Mouse (Mus musculus): ENCODE results near the gene Pgap1.

The Pgap1 gene

DNA sequence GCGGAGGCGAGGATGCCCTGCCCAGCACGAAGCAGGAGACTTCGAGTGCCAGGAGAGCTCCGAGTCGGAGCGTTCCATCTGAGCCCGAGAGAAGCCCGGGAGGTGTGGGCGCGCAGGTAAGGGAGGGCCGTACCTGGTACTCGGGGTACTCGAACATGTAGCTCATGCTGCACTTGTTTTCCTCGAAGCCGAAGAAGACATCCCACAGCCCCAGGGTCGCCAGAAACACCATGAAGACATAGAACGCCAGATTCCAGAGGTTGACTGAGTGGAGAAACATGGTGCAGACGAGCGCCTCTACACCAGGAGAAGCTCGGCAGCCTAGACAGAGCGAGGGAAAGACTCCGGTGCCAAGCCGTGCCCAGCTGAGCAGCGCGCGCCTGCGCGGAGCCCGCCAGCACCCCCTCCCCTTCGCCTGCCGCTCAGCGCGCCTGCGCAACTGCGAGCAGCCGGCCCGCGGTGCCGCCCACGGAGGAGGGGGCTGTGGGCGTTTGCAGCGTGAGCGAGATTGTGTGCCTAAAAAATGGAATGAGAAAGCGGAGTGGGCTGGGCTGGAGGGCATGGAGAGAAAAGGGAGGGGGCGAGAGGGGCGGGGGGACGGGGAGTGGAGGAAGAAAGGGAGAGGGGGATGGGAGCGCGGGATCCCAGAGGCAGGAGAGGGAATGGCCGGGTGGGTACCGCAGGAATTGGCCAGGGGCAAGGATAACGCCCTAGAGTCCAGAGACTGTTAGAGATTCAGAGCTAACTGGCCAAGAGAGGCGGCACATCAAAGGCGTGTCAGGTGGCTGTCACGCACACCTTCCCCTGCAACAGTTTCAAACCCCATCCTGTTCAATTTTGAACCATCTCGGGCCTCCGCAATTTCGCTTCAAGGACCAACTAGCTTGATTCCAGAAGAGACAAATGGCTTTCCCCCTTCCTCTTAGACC, at the start of gene Pgap1:
Gene Pgap1 (minus strand): TSS at position 384 of the 929 bp plus-strand sequence.
- ChIA-PET POLR2A (interaction anchor here (0.5 to 2.7 kb wide), 29 partner anchors 8 to 604 kb away, joined by 3 to 19 read pairs (median 4); partner anchors contain the start of gene Ccdc150 (in 1 of the 4)), CTCF (interaction anchor here in 1 of 4 experiments (0.7 kb wide), 1 partner anchor 385 kb away, joined by 3 read pairs; no protein-coding TSS in a partner anchor)

DNA sequence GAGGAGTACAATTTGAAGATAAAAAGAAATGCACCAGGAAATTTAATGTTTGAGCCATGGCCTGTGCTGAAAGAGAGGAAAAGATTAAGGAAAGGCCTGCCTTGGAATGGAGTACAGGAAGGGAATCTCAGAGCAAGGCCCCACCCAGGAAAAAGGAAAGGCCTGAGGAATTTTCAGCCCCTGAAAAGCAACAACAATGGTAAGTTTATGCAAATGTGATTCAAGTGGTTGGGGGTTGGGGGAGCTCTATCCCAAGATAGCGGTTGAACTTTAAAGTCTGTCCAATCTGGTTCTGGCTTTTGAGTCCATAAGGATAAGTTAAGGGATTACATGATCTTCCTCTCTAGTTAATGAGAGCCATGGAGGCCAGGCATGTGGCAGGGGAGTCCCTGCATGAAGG, 49.5 kb upstream of the Pgap1 start:
- ChIA-PET CTCF (interaction anchor here in 1 of 4 experiments (0.6 kb wide), 1 partner anchor 113 kb away, joined by 4 read pairs; no protein-coding TSS in a partner anchor), POLR2A (interaction anchor here in 1 of 4 experiments (0.6 to 1.7 kb wide), 3 partner anchors 22 to 48 kb away, joined by 3 to 11 read pairs (median 3); no protein-coding TSS in a partner anchor)

DNA sequence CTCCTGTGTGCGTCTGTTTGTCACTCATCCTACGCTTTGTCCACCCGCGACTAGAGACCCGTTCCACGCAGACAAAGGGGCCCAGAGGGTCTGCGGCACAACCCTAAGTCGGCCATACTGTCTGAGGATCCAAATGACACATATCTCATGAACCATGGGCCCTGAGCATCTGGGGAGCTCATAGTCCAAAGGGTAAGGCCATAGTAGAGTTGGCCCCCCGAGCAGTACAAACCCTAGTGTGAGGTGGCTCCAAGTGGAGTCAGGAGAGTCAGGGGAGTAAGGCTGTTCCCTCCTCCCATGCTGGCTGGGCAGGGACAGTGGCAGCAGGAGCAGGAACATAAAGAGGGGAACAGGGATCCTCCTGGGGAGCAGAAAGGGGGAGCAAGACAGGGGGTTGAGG, 44.2 kb upstream of the Pgap1 start:
- ChIA-PET POLR2A (no interaction called here), CTCF (no interaction called here)

DNA sequence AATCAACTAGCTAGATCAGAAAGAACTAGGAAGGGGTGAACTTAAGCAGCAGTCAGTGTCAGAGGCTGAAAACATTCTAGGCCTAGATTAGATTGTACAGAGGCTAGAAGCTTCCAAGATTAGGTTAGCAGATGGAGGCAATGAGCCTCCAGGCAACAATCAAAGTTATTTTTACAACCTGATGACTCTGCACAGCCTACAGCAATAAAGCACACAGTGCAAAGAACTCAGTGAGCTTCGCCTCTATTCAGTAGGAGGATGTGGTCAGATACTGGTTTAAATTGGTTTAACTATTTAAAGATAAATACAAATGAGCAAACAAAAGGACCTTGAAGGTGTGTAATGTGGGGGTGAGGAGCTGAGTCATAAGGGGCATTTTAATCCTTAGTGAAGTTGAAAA, 42.8 kb upstream of the Pgap1 start:
- POLR2A ChIA-PET: interaction anchor here in 2 of 4 experiments (1.5 to 2.2 kb wide), 2 partner anchors 15 kb away, joined by 4 to 11 read pairs; no protein-coding TSS in a partner anchor
- CTCF ChIA-PET: no interaction called here

DNA sequence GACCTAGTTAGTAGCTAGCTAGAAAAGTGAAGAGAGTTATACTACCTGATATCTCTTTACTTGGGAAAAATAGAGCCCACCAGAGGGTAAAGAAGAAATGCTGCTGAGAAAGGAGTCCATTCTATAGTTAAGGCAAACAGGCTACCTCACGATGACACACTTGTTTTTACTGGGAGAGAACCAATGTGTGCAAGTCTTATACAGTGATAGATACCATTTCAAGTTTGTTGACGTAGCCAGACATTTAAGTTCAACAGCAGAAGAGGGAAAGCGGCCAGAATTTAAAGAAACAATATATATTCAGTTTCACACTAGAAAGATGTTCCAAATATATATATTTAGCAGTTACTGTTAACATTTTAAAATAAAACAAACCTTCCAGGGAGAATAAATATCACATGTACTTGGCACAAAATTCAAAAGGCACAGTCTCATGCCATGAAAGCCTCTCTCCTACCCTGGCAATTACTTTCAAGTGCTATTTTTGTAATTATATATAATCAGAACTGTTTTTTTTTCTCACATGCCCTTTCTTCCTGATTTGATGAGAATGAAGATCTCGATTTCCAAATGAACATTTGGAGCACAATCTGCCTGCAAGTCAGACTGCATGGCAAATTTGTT, 40.2 kb upstream of the Pgap1 start:
- POLR2A ChIA-PET: no interaction called here
- CTCF ChIA-PET: no interaction called here

DNA sequence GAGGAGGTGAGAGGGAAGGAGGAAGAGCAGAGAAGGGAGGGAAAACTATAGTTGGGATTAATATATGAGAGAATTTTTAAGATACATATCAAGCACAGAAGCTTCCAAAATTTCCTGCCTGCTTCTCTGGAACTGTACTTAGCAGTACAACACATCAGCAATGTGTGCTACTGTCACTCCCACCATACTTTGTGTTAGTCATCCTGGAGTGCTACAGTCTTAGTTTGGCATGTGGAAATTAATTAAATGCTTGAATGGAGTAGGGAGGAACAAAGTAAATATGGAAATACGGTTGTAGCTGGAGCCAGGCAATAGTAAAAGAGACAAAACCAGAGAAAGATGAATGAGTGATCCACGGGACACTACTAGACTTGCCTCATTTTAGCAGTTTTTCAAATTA, 38.7 kb upstream of the Pgap1 start:
- ChIA-PET CTCF (no interaction called here), POLR2A (no interaction called here)

DNA sequence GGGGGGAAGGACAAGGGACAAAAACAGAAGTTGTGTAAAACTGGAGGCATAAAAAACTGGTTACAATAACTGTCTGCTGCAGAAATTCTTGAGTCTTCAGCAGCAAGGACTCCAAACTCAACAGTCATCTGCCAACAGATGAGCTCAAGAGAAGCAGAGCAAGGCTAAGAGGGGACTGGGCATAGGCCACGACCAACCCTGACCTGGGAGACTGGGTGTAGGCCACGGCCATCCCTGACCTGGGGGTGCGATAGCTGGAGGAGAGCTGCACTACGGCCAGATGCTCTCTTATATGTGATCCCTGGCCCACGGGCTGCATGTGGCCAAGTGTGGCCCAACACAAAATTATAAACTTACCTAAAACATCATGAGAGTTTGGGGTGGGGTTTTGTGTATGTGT, 29.6 kb upstream of the Pgap1 start:
- ChIA-PET CTCF (no interaction called here), POLR2A (interaction anchor here in 2 of 4 experiments (0.6 to 2.8 kb wide), 5 partner anchors 13 to 1120 kb away, joined by 3 to 11 read pairs (median 4); partner anchors contain the start of genes Hspd1 (in 1 of the 2), Hspe1 (in 1 of the 2) and Pgap1 (in 1 of the 2))

DNA sequence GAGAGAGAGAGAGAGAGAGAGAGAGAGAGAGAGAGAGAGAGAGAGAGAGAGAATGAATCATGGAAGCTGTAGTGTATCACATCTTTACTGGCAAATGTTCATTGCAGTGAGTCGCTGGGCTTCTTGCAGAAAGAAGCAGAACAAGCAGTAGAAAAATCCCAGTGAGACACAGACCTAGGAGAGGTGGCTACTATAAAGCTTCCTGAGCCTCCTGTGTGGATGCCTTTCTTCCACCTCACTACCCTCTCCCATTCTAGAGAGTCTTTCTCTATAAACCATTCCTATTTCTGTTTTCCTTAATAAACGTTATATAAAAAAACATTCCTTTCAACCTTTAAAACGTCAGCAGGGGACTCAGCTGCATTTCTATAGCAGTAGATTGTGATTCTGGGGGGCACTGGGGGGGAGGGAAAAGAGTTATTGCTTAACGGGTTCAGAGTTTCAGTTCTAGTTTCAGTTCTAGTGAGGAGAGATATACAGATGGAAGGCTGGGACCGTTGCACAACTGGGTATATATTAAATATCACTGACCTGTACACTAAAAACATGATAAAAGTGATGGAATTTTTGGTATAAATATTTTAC, 28.6 kb upstream of the Pgap1 start:
- POLR2A ChIA-PET: interaction anchor here (0.7 to 2.9 kb wide), 24 partner anchors 10 to 245 kb away, joined by 3 to 19 read pairs (median 5); partner anchors contain the start of gene Pgap1 (in 2 of the 4)
- CTCF ChIA-PET: no interaction called here

DNA sequence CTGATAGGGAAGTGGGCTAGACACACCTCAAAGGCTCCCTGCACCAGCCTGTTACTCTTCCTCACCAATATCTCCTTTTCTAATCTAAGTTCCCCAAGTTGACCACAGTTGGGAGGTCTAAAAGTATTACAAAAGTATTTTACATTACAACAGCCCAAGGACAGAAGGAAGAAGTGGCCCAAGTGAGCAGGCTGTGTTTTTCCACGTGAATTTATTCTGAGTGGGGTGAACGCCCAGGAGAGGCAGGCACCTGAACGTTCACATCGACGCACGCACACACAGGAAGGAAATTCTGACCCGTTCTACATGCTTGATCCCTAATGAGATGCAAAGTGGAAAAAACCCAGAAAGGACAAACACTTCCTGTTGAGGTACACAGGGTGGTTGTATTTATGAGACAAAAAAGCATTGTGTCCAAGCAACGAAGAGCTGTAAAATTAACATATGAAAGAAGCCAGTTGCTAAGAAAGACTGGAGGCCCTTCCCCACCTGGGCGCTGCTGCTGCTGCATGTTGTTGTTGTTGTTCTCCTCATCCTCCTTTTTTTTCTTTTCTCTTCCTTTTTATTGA, 27.9 kb upstream of the Pgap1 start:
- ChIA-PET CTCF (interaction anchor here in 2 of 4 experiments (0.6 to 0.7 kb wide), 2 partner anchors 89 to 362 kb away, joined by 3 to 5 read pairs; no protein-coding TSS in a partner anchor), POLR2A (interaction anchor here in 3 of 4 experiments (0.7 to 2.9 kb wide), 22 partner anchors 9 to 101 kb away, joined by 3 to 19 read pairs (median 5); partner anchors contain the start of gene Pgap1 (in 2 of the 3))

DNA sequence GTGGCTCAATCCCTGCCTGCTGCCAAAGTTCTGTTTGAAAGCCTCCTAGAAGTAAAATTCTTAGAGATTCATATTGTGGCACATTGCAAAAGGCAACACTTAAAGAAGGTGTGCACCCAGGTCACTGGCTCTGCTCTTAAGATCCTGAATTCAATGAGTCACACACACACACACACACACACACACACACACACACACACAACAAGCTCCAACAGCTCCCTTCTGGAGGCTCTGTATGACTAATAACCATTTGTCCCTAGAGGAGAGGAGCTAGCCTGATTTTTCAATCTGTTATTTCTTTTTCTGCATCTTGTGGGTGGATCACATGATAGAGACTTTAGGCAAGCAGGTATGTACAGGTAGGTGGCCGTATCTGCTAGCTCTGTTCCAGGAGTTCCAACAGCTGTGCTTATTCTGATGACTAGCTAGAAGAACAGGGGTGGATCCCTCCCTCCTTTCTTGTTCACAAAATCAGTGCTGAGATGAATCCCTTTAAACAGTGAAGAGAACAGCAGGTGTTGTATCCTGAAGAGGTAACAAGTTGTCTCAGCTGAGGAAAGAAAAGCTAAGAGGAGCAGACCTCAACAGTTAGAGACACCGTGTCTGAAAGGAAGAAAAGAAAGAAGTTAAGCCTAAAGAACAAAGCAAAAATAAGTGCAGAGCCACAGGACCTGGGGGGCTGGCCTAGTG, 27.2 kb upstream of the Pgap1 start:
- ChIA-PET CTCF (interaction anchor here in 2 of 4 experiments (0.5 to 0.7 kb wide), 3 partner anchors 90 to 393 kb away, joined by 3 to 5 read pairs (median 4); no protein-coding TSS in a partner anchor), POLR2A (interaction anchor here in 3 of 4 experiments (1.0 to 2.9 kb wide), 17 partner anchors 8 to 100 kb away, joined by 3 to 19 read pairs (median 6); partner anchors contain the start of gene Pgap1 (in 2 of the 3))

DNA sequence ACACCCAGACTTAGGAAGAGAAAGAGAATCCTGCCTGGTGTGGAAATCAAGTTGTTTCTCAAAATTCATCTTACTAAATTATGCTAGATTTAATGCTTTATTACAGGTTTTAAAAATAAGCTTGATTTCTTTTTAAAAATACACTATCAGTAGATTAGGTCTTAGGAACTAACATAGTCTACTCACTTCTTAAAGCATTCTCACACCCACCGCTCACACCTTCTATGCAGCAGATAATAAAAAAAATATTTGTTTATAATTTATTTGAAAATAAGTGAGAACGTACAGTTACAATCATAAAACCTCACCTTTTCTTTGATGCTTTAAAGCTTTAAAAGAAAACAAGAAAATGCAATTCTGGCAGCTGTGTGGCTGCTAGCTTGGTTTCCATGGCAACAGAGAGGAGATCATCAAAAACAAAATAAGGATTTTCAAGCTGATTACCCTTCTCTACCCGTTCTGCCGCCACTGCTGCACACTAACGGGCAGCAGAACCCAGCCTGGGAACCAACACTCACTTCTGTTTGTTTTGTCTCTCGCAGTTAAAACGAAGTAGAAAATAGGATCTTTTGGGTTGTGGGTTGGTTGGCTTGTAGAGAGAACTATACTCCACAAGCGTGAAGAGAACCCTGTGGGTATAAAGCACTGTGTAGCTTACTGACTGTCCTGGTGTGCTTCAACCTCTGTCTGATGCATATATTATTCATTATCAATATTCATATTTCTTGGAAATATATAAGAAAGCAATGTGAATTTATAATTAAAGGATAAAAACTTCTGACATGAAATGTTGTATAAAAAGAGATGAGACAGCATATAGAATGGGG, 21.1 kb upstream of the Pgap1 start:
- ChIA-PET POLR2A (interaction anchor here in 2 of 4 experiments (1.4 to 4.4 kb wide), 2 partner anchors 12 to 20 kb away, joined by 4 to 17 read pairs; no protein-coding TSS in a partner anchor), CTCF (interaction anchor here in 2 of 4 experiments (0.5 to 0.6 kb wide), 2 partner anchors 20 to 21 kb away, joined by 3 to 5 read pairs; no protein-coding TSS in a partner anchor)

DNA sequence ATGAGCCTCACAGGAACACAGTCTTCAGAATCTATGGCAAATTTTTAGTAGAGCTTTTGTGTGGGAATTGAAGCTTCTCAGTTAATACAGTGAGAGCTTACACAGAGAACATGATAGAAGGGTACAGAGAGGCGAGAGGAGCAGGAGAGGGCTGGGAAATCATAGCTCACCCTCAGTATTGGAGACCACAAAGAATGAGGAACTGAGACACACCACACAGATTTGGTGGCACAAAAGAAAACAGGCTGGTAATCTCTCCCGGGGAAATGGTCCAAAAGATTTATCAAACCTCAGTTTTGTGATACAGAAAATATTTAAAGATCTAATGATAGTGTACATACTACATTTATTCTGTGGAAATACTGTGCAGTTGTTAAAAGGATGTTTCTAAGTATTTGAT, 11.6 kb upstream of the Pgap1 start:
- ChIA-PET POLR2A (interaction anchor here in 1 of 4 experiments (1.0 kb wide), 1 partner anchor 11 kb away, joined by 3 read pairs; the partner anchor contains the start of gene Pgap1), CTCF (no interaction called here)

DNA sequence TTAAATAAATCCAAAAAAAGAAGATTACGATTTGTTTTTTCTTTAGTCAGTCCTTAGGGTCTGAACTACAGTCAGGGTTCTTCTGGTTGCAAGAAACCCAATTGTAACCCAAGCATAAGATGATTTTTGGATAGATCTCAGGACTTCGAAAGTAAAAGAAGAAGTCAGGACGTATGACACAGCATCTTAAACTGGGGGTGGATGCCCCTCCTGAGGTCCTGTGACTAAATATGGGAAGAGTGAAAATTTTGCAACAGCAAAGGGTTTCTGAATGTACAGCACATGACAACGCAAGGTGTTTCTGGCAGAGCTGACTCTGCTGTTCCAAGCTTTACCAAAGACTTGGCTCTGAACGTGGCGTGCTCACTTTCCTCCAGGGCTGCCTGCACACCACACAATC, 6.4 kb upstream of the Pgap1 start:
- ChIA-PET CTCF (no interaction called here), POLR2A (interaction anchor here in 2 of 4 experiments (0.9 to 1.9 kb wide), 3 partner anchors 20 to 22 kb away, joined by 3 to 5 read pairs (median 5); no protein-coding TSS in a partner anchor)

DNA sequence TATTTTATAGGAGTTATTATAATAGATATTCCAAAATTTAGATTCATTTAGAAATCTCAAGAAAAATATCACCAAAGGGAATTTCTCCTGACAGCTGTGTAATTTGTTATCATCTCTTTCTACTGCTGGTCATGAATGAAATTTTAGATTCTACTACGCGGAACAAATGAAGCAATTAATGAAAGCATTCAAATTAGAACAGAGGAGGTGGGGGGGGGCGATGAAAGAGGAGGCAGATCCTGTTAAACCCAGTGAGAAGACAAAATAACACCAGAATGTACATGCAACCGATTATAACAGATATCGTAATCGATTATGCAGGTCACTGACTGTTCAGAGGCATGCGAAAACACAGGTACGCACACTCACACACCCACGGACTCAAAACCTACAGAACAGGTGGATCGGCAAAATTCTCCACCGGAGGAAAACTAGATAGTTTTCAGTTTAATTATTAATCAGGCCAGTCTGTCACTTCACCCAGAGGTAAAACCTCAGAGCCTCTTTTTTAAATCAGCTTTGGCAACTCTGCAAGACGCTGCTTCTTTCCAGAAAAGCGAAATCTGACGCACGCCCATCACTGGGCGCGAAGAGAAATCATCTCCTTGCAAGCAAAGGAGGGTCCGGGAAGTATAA, 780 bp downstream of the Pgap1 start:
- CTCF ChIA-PET: no interaction called here
- POLR2A ChIA-PET: interaction anchor here (0.7 to 2.7 kb wide), 19 partner anchors 9 to 142 kb away, joined by 3 to 19 read pairs (median 4); no protein-coding TSS in a partner anchor

DNA sequence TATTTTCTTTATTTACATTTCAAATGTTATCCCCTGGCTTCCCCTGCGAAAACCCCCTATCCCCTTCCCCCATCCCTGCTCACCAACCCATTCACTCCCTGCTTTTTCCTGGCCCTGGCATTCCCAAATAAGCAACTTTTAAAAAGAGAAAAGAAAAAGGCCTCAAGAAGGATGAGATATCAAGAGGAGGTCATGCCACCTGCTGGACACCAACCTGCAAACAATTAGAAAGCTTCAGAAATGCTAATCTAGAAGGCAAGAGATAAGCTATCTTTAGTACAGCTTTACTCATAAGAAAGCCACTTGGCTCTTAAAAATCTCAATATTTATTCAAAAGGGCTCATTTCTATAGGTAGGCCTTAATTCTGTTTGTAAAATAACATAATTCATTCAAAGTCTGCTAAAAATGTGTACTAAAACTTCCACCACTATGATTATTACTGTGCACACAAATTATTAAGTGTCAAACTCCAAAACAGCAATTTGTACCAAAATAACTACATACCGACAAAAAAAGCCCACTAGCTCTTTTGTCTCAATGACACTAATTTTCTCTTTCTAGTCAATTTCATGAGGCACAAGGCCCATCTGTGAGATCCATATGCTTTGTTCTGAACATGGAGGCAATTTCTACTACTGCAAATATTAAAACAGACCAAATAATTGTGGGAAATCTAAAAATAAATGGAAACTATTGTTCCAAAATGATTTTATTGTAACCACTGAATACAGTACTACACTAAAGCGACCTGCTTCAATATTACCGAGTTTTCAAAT, 1.9 kb downstream of the Pgap1 start:
- ChIA-PET CTCF (interaction anchor here in 3 of 4 experiments (0.5 to 1.0 kb wide), 4 partner anchors 35 to 306 kb away, joined by 3 to 4 read pairs (median 4); no protein-coding TSS in a partner anchor), POLR2A (interaction anchor here in 3 of 4 experiments (0.7 to 1.6 kb wide), 7 partner anchors 9 to 347 kb away, joined by 3 to 9 read pairs (median 3); no protein-coding TSS in a partner anchor)

DNA sequence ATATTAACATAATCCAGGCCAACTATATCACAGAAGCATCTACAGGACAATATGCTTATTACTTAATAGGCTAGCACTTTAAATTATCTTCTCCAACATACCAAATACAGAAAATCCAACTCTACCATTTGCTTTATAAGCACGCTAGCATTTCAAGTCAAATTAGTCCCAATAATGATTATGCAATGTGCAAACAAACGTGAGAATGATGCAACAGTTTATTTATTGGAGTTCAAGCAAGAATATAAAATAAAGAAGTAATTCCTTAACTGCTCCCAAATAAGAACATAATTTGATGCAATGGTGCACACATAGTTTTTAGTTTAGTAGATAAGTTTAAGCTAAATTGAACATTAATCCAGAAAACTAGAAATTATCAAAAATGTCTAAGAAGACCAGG, 4.9 kb downstream of the Pgap1 start:
- ChIA-PET POLR2A (no interaction called here), CTCF (no interaction called here)
